Mouse (Mus musculus): Measurements from ENCODE around the gene Creb3l2. TPM values are rescaled to one million over a fixed set of nuclear protein-coding genes. Genes with fewer than 3 reads are reported as not detected.

The Creb3l2 gene
- total RNA-seq, 2 experiments from 2014 or later, result 11.9 to 13.2 TPM

GRCm38 (mm10) chr6:37414576-37414975 lies 27.4 kb downstream of the Creb3l2 start:
- no peak for DNase-seq (ENCODE audit: low spot score)

DNA sequence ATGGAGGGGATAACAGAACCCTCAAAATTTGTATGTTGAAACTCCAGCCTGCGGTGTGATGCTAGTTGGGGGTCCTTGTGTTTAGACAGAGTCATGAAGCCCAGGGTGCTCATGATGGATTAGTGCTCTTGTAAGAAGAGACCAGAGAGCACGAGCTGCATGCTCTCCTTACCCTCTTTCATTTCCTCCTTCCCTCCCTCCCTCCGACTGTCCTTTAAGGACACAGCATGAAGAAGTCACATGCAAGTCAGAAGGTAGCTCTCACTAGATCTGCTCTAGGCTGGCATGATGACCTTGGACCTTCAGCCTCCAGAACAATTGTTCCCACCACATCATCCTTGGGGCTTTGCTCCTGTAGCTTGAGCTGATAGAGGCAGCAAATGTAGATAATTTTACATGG lies 30.2 kb downstream of the Creb3l2 start:
- DNase-seq (ENCODE audit: low spot score), result no peak

GRCm38 (mm10) chr6:37409829-37410228 lies 32.1 kb downstream of the Creb3l2 start:
- DNase-seq (ENCODE audit: low spot score), result no peak

DNA sequence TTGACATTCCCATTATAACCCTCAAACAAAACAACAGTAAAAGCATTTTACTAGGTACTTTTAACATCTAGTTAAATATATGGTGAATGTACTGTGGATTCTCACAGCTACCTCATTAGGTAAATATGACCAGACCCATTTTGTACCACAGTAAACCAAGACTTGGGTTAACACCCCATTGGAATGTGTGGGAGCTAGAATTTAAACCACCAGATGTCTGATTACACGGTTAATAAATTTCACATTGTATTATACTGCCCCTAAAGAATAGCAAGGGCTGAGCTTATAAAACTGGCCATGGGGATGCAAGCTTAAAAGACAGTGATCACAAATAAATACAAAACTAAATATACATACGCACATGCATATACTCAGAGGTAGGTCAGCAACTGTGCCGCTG lies 34.1 kb downstream of the Creb3l2 start:
- DNase-seq (ENCODE audit: low spot score), result no peak

GRCm38 (mm10) chr6:37406903-37407302 lies 35.0 kb downstream of the Creb3l2 start:
- peak; percentile 32 for DNase-seq (ENCODE audit: low spot score)

GRCm38 (mm10) chr6:37406018-37406417 lies 35.9 kb downstream of the Creb3l2 start:
- peak; percentile 24 for DNase-seq (ENCODE audit: low spot score)

DNA sequence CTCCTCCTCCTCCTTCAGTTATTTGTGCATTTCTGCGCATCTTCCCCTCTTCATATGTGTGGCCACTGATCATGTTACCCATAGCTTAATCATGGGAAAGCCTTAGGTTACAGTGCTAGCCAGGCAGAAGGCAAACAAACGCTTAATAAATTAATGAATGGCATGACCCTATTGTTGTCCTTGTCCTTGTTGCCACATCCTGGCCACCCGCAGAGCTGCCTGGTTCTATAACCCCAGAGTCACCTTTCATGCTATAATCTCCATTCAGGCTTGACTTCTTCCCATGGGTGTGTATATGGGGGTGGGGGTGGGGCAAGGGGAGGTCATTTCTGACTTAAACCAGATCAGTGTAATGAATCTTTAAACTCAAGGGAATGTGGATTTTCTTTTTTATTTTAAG lies 37.6 kb downstream of the Creb3l2 start:
- no peak for DNase-seq (ENCODE audit: low spot score)

GRCm38 (mm10) chr6:37401928-37402327 lies 40.0 kb downstream of the Creb3l2 start:
- DNase-seq (ENCODE audit: low spot score), result no peak

- no peak for DNase-seq (ENCODE audit: low spot score)
Measured at GRCm38 (mm10) chr6:37400866-37401525, 41.0 kb downstream of the Creb3l2 start.

- no peak for DNase-seq (ENCODE audit: low spot score)
Measured at GRCm38 (mm10) chr6:37400167-37400566, 41.8 kb downstream of the Creb3l2 start.

- DNase-seq (ENCODE audit: low spot score), result peak; percentile 43
Measured at GRCm38 (mm10) chr6:37398943-37399342, 43.0 kb downstream of the Creb3l2 start.

GRCm38 (mm10) chr6:37397973-37398372 lies 44.0 kb downstream of the Creb3l2 start:
- DNase-seq (ENCODE audit: low spot score), result no peak

GRCm38 (mm10) chr6:37397254-37397653 lies 44.7 kb downstream of the Creb3l2 start:
- DNase-seq (ENCODE audit: low spot score), result no peak

DNA sequence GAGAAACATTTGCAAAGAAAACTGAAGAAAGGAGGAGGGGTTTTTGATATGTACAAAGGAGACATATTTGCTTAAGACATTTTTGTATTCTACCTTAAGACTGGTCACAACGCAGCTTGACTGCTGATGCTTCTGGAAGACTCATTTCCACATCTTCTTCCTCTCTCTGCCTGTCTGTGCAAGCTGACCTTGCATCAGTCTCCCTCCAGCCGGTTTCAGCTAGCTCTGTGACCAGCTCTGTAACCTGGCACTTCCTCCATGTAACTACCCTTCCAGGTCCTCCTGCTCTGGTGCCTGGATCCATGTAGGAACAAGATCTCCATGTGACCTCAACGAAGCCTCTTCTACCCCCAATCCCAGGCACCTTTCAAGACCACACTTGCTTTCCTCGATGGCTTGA lies 45.8 kb downstream of the Creb3l2 start:
- DNase-seq (ENCODE audit: low spot score), result no peak

DNA sequence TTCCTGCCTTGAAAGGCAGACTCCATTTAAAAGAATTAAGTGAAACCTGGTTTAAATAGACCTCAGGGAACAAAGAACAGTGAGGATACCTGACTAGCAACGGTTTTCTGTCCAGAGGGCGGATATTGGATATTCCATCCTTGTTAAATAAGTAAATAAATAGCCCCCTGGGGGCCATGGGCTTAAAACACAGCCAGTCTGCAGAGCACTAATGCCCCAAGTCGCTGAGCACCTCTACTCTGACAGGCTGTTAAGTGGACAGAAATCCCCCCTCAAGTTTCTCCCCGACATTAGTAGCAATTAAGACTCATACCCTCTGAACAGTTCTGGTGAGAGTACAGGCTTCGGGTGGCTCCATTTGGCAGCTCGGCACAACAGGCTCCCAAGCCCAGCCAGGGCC lies 48.7 kb downstream of the Creb3l2 start:
- DNase-seq (ENCODE audit: low spot score), result no peak

- no peak for DNase-seq (ENCODE audit: low spot score)
Measured at GRCm38 (mm10) chr6:37392262-37392661, 49.7 kb downstream of the Creb3l2 start.

GRCm38 (mm10) chr6:37391313-37391712 lies 50.6 kb downstream of the Creb3l2 start:
- peak; percentile 80 for DNase-seq (ENCODE audit: low spot score)

GRCm38 (mm10) chr6:37388960-37389359 lies 53.0 kb downstream of the Creb3l2 start:
- DNase-seq (ENCODE audit: low spot score), result no peak

GRCm38 (mm10) chr6:37388501-37388900 lies 53.4 kb downstream of the Creb3l2 start:
- no peak for DNase-seq (ENCODE audit: low spot score)

DNA sequence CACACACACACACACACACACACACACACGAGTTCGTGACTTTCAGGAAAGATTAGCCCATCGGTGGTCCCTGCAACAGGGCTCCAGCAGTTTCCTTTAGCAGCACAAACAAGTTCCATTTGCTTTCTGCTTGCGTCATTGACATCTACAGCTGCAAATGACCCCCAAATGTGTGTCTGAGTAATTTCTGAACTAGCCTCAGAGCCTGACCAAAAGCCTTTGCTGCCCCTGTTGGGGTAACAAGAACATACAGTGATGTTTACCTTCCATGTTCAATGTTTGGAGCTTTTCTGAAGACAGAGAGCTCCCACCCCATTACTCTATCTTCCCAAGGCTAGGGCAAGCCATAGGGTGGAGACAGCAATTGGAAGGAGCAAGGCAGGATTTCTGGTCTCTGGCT lies 54.7 kb downstream of the Creb3l2 start:
- no peak for DNase-seq (ENCODE audit: low spot score)

DNA sequence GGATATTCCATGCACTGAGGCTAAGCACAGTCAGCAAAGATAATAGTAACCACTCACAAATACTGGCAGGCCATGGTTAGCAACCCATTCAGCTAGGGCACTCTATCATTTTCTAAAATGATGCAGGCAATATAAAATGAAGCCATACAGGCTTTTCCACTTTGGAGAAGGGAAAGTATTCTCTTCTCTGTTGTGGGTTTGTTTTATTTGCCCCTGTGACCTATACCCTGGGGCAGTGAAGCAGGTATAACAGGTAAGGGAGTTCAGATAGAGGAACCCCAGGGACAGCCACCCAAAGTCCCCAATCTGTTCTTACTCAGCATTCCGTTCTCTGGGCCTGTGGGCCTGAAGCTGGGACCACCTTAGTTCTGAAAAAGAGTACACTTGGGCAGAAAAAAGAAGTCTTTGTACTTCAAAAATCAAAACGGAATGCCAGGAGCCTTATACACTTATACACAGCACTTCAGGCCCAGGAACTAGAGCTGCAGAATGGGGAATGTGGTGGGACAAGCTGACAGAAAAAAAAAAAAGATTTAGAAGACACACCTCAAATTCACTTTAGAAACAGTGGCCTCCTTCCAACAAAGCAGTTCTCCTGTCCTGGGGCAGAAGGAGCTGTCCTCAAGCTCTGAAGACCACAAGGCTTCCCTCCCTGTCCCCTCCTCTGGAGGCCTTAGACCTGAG lies 56.2 kb downstream of the Creb3l2 start:
- DNase-seq (ENCODE audit: low spot score), result no peak

GRCm38 (mm10) chr6:37382761-37383160 lies 59.2 kb downstream of the Creb3l2 start:
- DNase-seq (ENCODE audit: low spot score), result no peak

Data from gastrocnemius, adult 18-20 months (tissue).